Mouse (Mus musculus) C2C12 (cell line): ENCODE measurements around the gene Osbpl2. TPM values are rescaled to one million over a fixed set of nuclear protein-coding genes. Genes with fewer than 3 reads are reported as not detected.

Source experiments
- H3K27me3 ChIP-seq: one replicate; pipeline ENCODE4 v1.6.1; 2011; ENCODE audit not compliant: control insufficient read depth, insufficient read depth, insufficient read length
- H3K36me3 ChIP-seq: one replicate; pipeline ENCODE4 v1.6.1; 2011; ENCODE audit not compliant: control insufficient read depth, insufficient read depth
- H3K4me3 ChIP-seq: one replicate; pipeline ENCODE4 v1.5.1; 2011; ENCODE audit warnings: mild to moderate bottlenecking, control low read depth; ENCODE audit not compliant: poor library complexity, insufficient read depth, severe bottlenecking
- H3K79me2 ChIP-seq: one replicate; pipeline ENCODE4 v1.6.1; 2011; ENCODE audit not compliant: control insufficient read depth, insufficient read depth
- H3K79me3 ChIP-seq: one replicate; pipeline ENCODE4 v1.6.1; 2011; ENCODE audit warnings: low read depth, control low read depth
- H3ac ChIP-seq: one replicate; pipeline ENCODE3; 2011; ENCODE audit warnings: low read depth; ENCODE audit not compliant: control insufficient read depth, insufficient read length
- CEBPB ChIP-seq: IDR thresholded peaks from one replicate; pipeline ENCODE4 v1.6.1; 2011; ENCODE audit warnings: low read depth, mild to moderate bottlenecking, control low read depth, moderate library complexity
- CTCF ChIP-seq: IDR thresholded peaks from one replicate; pipeline ENCODE4 v1.5.1; 2011; ENCODE audit not compliant: control insufficient read depth, insufficient read depth, insufficient read length
- FOSL1 ChIP-seq: IDR thresholded peaks from one replicate; pipeline ENCODE4 v1.8.0; 2011; ENCODE audit warnings: mild to moderate bottlenecking, low read length; ENCODE audit not compliant: poor library complexity, insufficient read depth, severe bottlenecking
- MAX ChIP-seq: IDR thresholded peaks from one replicate; pipeline ENCODE4 v1.6.1; 2011; ENCODE audit warnings: mild to moderate bottlenecking, control low read depth
- MYOD1 ChIP-seq: IDR thresholded peaks from one replicate; pipeline ENCODE4 v1.6.1; 2011; ENCODE audit warnings: low read depth; ENCODE audit not compliant: control insufficient read depth, insufficient read length
- MYOG ChIP-seq: IDR thresholded peaks from one replicate; pipeline ENCODE4 v1.6.1; 2011; ENCODE audit not compliant: control insufficient read depth, insufficient read length; ENCODE audit errors: extremely low read depth
- USF1 ChIP-seq: IDR thresholded peaks from one replicate; pipeline ENCODE4 v1.6.1; 2011; ENCODE audit warnings: low read depth, mild to moderate bottlenecking, control low read depth, moderate library complexity
- polyA plus RNA-seq: library from polyadenylated mRNA; unstranded; fragments of >200 nt; fragmentation: generic; extraction: Trizol; gene quantifications from one replicate; pipeline ENCODE4 v1.2.1, GENCODE M21; 2012; ENCODE audit warnings: missing spikeins

Osbpl2 gene
- polyA plus RNA-seq, 1 experiment = 9.2 TPM

DNA sequence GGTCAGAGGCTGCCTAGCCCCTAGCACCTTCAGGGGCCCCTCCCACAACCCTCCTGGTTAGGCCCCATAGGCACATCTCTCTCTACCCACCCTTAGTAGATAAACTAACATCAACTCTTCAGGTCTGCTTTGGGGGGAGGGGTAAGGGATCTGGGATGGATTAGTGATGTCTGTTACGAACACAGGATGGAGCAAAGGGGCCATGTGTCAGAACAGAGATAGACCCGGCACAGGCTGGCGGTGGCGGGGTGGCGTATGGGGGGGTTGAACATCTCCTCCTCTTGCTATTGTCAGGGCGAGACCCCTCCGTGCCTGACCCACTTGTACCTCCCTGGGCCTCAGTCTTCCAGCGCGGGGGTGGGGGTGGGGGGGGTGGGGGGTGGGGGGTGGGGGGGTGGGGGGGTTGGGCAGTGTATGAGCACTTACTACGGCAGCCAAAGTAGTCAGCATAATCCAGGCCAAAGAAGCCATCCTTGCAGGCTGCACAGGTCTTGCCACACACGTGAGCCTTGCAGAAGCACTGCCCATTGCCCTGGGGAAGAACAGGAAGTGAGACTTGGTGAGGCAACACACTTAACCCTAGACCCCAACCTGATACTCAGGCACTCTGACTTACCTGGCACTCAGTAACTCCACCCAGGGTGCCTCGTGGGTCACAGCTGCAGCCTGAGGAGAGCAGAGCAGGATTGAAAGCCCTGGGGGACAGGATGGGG, 77.7 kb downstream of the Osbpl2 start:
- Histone ChIP-seq H3K79me3 (no peaks in the 10 kb centered on the region), H3K36me3 (peaks cover 54% of the 10 kb centered on the region), H3K27me3 (no peaks in the 10 kb centered on the region), H3ac (no peak overlapping the region), H3K4me3 (no peak overlapping the region), H3K79me2 (no peaks in the 10 kb centered on the region)
- no peak for TF ChIP-seq MAX
- TF ChIP-seq CEBPB = no peak
- no peak for TF ChIP-seq CTCF
- no peak for TF ChIP-seq USF1
- TF ChIP-seq MYOD1 = no peak
- TF ChIP-seq FOSL1 = no peak
- TF ChIP-seq MYOG = no peak

DNA sequence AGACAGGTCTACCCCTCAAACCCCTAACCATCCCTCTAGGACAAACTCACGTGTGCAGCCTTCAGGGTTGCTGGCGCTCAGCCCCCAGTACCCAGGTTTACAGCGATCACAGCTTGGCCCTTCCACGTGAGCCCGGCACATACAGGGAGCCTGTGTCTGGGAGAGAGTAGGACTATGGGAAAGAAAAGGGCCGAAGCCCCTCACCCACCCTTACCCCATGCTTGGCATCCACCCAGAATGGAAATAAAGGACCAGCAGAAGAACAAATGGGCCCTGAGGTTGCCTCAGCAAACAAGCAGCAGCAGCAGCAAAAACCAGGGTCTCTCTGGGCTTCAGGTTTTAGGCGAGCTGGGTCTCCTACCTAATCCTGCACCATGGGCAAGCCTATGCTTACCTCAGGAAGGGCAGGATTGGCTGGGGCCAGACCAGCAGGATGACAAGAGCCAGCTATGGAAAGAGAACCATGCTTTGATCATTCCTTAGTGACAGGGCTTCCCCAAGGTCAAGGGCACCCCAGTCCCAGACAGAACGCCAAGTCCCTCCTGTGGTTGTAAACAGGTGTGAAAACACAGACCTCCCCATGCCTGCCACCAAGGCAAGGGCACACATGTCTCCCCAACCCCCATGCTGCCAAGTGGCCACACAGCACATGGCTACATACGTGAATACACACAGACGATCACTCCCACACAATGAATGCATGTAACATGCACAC, 78.4 kb downstream of the Osbpl2 start:
- peaks cover 60% of the 10 kb centered on the region for H3K36me3 ChIP-seq
- no peaks in the 10 kb centered on the region for H3K27me3 ChIP-seq
- TF ChIP-seq CTCF (no peak), FOSL1 (no peak), MAX (no peak), MYOG (no peak), MYOD1 (no peak), CEBPB (no peak), USF1 (no peak)
- no peak overlapping the region for H3ac ChIP-seq
- H3K4me3 ChIP-seq = no peak overlapping the region
- H3K79me2 ChIP-seq = no peaks in the 10 kb centered on the region
- H3K79me3 ChIP-seq = no peaks in the 10 kb centered on the region

DNA sequence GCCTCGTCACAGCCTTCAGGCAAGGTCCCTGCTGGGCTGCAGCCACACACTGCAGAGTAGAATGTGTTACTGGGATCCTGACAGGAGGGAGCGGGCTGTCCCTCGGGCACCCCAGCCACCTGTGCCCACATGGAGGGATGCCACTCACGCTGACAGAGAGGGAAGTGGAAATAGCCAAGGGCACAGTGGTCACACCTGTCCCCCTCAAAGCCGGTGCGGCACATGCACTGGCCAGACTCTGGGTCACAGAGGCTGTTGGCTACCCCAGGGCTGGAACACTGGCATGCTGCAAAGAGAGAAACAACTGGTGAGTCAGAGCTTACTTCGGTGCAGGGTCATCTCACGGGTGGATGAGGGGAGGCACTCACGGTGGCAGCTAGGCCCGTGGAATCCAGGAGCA, 79.7 kb downstream of the Osbpl2 start:
- no peak for TF ChIP-seq CTCF
- TF ChIP-seq MYOD1 = no peak
- TF ChIP-seq CEBPB = no peak
- TF ChIP-seq USF1 = no peak
- TF ChIP-seq MAX = no peak
- no peak for TF ChIP-seq FOSL1
- TF ChIP-seq MYOG = no peak
- Histone ChIP-seq H3K79me2 (no peaks in the 10 kb centered on the region), H3K4me3 (no peak overlapping the region), H3K27me3 (no peaks in the 10 kb centered on the region), H3ac (no peak overlapping the region), H3K79me3 (no peaks in the 10 kb centered on the region), H3K36me3 (peaks cover 63% of the 10 kb centered on the region)

DNA sequence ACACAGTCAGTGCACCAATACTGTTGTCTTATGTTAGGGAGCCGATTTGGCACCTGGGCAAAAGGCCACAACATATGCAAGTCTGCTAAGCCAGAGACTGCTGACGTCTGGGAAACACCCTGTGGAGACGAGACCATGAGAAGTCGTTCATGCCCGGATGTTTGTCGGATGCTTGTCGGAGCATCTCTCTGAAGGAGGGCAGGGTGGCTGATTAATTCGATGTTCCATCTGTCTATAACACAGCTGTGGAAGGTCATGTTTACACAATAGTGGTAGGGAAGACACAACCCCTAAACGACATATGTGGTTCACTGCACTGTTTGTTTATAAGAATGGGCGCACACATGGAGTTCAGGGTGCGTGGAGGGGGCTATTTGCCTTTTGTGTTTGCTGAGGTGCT, 81.6 kb downstream of the Osbpl2 start:
- H3K4me3 ChIP-seq = no peak overlapping the region
- peaks cover 60% of the 10 kb centered on the region for H3K36me3 ChIP-seq
- H3K27me3 ChIP-seq = no peaks in the 10 kb centered on the region
- no peak overlapping the region for H3ac ChIP-seq
- H3K79me3 ChIP-seq = no peaks in the 10 kb centered on the region
- no peaks in the 10 kb centered on the region for H3K79me2 ChIP-seq
- TF ChIP-seq CTCF (no peak), USF1 (no peak)

DNA sequence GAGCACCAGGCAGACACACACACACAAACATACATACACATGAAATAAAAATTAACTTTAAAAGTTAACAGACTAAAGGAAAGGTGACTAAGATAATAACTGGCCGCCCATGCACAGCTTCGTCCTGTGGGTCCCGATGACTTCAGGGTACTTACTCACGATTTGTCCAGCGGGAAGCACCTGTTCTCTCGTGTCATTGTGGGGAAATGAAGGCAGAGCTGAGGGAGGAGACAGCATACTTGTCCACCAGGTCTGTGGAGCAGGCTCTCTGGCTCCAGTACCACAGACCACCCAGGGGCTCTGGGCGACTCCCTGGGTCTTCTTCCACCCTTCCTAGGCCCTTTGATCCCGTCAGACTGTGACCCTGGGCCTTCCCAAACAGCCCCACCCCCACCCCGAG, 82.2 kb downstream of the Osbpl2 start:
- Histone ChIP-seq H3K4me3 (no peak overlapping the region), H3K36me3 (peaks cover 60% of the 10 kb centered on the region), H3K27me3 (no peaks in the 10 kb centered on the region), H3K79me2 (no peaks in the 10 kb centered on the region), H3K79me3 (no peaks in the 10 kb centered on the region), H3ac (no peak overlapping the region)
- TF ChIP-seq MAX (no peak), MYOD1 (peak; percentile 85)

DNA sequence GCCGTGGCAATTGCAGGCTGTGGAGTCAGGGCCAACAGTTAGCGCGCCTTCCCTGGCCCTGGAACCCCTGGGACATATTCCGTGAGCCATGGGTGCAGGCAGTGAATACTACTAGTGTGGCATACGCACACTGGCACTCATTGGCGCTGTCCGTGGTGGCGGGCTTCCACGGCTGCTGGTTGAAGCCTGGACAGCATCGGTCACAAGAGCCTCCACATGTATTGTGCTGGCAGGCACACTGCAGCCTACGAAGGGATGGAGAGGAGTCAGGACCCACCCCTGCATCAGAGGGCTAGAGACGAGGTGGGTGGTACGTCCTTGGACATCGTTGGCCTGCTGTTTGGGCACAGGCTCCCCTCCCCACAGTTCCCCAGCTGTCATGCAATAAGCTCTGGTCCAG, 83.2 kb downstream of the Osbpl2 start:
- TF ChIP-seq CEBPB = no peak
- TF ChIP-seq CTCF = no peak
- no peak for TF ChIP-seq FOSL1
- no peak for TF ChIP-seq MYOD1
- TF ChIP-seq MAX = no peak
- TF ChIP-seq MYOG = no peak
- no peak for TF ChIP-seq USF1
- Histone ChIP-seq H3K79me3 (no peaks in the 10 kb centered on the region), H3K79me2 (no peaks in the 10 kb centered on the region), H3K36me3 (peaks cover 65% of the 10 kb centered on the region), H3ac (no peak overlapping the region), H3K4me3 (no peak overlapping the region), H3K27me3 (no peaks in the 10 kb centered on the region)
